Mouse (Mus musculus) embryonic fibroblast, embryonic 13.5 days (primary cell): ENCODE measurements around the gene Camk1g.

ENCODE experiments used
- CTCF ChIP-seq: IDR thresholded peaks from 2 replicates; pipeline ENCODE4 v1.5.1; 2011; ENCODE audit warnings: mild to moderate bottlenecking, control low read depth, low read length, moderate library complexity, borderline replicate concordance; ENCODE audit not compliant: insufficient read depth
- POLR2A ChIP-seq: IDR thresholded peaks from 2 replicates; pipeline ENCODE4 v1.6.1; 2011; ENCODE audit warnings: low read depth, mild to moderate bottlenecking, control low read depth, low read length, moderate library complexity

DNA sequence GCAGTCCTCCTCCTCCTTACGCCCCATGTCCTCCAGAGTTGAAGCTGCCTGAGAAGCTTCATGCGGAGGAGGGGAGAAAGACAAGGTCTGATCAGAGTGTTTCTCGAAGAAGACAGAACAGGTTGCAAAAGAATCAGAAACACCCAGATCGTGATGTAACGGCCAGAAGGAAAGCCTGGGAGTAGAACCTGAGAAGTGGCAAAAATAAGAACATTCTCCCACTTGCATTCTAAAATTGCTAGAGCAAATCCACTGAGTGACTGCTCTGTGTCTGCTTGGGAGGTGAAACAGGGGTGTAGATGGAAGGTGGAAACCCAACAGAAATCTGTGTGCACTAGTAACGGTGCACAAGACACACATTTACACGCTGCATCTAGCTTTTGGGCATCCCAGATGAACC lies 8.0 kb downstream of the Camk1g start:
- TF ChIP-seq POLR2A (no peak), CTCF (no peak)
